Mouse (Mus musculus) ovary, postnatal 10 days (tissue): Measurements from ENCODE around the gene Wdr43.

Source experiments
- DNase-seq: peaks from one replicate; pipeline ENCODE4 v3.0.0; 2022; ENCODE audit warnings: low spot score

Wdr43 gene

DNA sequence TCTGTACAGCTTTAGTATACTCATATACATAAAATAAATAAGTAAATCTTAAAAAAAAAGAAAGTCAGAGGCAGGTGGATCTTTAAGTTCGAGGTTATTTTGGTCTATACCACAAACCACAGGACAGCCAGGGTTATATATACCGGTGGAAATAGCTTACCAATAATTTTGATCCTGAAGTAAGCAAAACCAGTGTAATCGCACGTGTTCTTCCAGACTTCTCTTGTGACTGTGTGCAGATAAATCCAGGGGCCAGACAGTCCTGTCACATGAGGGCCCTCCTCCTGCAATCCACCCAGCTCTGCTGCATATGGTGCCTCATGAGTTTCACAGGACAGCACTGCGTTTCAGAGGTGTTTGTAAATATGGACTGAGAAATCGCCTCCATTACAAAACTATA, 47.8 kb downstream of the Wdr43 start:
- DNase-seq: no peak

DNA sequence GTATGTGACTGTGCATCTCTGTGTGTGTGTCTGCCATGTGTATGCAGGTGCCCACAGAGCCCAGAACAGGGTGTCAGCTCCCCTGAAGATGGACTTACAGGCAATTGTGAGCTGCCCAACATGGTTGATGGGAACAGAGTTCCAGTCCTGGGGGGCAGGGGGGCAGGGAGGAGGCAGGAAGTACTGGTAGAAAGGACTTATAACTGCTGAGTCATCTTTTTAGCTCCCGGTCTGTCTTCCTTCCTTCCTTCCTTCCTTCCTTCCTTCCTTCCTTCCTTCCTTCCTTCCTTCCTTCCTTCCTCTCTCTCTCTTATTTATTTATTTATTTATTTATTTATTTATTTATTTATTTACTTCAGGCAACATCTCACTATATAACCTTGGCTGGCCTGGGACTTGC, 48.5 kb downstream of the Wdr43 start:
- no peak for DNase-seq

DNA sequence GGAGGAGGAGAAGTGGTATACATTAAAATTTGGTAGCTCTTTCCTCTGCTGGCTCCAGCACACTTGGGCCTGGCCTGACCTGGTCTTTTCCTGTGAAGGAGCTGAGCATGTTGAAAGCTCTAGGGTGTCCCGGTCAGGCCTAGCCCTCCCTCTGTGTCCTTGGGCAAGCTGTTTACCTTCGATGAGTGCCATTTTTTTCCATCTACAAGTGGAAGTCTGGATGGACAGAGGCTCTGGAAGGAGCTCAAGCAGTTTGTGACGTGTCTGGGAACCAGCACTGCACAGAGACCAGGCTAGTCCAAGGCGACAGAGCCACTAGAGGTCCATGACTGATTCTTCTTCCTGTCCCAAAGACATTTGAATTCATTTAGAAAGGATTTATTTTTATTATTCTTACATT, 49.5 kb downstream of the Wdr43 start:
- no peak for DNase-seq

DNA sequence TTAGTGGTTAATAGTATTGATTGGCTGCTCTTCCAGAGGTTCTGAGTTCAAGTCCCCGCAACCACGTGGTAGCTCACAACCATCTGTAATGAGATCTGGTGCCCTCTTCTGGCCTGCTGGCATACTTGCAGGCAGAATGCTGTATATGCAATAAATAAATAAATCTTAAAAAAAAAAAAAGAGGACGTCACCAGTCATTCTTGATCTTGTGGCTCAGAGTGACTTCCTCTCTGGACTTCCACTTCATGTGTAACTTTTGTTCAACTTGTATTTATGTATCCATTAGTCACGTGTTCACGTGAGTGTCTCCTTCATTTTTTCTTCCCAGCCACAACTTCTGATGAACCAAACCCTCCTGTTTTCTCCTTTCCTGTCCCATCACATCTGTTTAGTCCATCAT, 53.8 kb downstream of the Wdr43 start:
- DNase-seq: no peak

DNA sequence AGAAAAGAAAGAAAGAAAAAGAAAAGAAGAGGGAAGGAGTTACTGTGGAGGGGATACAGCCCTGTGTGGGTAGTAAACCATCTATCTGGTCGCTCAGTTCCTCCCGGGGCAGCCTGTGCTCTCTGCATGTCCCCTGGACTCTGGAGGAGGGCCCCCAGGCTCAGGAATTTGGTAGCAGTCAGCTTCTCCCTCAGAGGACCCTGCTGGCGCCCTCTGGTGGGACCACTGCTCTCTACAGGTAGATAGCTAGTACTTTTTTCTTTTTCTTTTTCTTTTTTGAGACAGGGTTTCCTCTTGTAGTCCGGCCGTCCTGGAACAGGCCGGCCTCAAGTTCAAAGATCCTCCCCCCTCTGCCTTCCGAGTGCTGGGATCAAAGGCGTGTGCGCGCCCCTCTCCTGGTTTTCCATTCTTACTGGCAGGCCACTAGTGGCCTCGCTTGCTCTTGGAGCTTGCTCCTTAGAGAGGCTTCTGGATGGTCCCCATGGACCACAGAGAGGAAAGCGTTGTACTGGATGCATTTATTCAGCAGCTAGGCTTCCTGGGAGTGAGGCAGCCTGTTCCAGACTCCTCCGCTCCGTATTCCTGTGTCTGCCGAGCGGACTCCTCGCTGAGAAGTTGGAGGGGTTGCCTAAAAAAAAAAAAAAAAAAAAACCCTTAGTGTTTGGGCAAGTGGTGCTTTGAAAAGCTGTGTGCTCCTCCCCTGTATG, 56.3 kb downstream of the Wdr43 start:
- no peak for DNase-seq

DNA sequence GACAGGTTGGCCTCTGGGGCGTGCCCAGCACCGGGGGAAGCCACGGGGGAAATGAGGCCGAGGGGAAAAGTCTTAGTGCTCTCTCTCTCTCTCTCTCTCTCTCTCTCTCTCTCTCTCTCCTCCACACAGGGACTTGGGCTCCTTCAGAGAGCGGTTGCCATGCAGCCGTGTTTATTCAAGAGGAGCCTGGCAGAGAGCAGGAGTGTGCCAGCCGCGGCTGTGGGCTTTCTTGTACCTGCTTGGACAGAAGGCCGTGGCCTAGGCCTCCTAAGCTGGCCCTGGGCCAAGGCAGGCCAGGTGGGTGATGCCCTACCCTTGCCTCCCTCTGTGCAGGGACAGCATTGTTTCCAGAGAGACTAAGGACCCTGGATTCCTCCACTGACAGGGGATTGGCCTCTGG, 57.4 kb downstream of the Wdr43 start, which contains the start of gene Togaram2:
Gene Togaram2, plus strand, starts transcription at position 170 of the 400 bp plus-strand sequence.
- DNase-seq: peak; percentile 9

DNA sequence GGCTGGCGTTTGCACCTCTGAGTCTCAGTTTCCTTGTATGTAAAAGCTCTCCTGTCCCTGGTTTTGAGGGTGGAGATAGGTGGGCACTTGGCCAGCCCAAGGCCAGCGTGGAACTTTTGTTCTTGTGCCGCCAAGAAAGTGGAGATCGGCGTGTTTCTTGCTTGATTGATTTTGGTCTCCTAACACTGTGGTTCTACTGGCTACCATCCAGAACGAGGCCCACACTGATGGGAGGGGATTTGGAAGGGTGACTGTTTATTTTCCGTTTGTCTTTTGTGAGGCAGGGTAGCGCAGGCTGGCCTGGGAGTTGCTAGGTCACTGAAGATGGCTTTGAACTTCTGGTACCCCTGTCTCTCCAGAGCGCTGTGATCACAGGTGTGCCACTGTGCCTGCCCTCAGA, 58.2 kb downstream of the Wdr43 start:
- no peak for DNase-seq

DNA sequence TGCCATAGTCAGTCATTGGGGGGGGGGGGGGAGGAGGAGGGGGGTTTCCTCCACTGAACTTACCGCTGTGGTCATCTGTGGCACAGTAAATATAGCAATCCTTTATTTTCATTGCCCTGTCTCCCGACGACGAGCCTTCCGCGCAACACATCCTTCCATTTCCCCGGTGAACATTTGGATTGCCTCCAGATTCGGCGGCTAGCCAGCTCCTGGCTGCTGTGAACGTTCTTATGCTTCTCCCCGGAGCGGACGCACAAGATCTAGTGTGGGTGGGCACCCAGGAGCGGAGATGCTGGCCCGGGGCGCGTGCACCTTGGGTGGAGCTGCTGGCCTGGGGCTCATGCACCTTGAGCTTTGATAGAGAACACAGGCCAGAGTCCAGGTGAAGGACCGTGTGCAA, 59.2 kb downstream of the Wdr43 start:
- peak; percentile 28 for DNase-seq

DNA sequence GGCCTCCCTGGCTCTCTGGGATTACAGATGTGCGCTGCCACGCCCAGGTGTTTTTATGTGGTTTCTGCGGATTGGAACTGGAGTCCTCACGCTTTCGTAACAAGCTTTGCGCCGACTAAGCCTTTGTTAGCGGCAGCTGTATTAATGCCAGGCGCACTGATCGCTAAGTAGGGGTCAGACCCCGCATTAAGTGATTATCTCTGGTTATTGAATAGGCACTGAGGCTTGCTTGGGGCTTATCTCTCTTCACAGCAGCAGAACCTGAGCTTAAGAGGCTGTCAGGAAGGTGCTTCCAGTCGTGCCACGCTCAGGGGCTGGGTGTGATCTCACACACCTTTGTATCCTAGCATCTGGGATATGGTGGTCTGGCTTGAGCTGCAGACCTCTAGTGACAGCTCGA, 66.0 kb downstream of the Wdr43 start:
- DNase-seq: no peak

DNA sequence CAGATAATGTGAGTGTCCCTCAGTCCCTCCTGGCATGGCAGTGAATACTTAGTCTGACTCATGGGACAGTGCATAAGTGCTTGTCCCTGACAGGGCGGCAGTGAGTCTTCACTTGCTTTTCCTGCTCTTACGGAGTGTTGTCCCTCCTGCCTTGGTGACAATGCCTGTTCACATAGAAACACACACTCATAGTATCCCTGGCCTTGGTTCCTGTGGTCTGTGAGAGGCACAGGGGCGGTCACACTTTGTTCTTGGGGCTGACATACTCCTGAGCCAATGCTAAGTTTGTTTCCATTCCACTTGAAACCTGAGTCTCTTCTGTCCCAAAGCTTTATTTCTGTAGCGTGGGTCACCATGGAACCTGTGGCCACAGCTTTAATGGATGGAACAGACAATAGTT, 66.7 kb downstream of the Wdr43 start:
- DNase-seq: no peak

DNA sequence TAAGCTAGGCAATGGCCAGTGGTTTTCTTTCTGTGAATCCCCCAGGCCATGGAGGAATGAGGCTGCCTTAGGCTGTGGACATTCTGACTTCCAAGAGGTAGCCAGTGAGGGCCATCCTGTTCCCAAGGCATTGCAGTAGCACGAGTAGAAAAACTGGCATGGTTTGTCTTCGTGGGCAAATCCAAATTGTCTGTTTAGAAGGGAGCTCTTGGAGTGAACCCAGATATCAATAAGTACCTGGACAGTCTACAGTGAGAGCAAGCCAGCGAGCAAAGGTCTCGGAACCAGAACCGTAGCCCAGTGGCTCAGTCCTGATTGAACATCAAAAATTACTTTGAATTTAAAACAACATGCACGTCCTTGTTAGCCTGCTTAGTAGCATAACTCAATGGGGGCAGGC, 67.6 kb downstream of the Wdr43 start:
- DNase-seq: no peak

DNA sequence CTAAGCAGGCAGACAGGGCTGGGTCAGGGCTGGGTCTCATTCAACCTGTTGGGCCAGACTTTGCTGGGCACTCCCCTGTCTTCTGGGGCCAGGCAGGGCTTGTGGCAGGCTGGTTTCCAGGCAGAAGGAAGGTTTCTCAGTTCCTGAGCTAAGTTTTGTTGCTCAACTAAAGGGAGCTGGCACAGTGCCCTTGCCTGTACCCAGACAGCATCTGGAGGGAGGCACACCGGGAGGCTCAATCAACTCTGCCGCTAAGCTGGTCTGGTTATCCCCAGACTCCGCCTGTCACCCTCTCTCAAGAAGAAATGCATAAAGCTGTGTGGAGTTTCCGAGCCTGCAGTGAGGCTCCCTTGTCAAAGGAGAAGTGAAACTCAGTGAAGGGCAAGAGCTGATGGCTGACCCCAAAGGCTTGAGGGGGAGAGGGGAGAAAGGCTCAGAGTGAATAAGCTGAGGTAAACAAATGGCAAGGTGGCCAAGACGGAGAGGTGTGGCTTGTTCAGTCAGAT, 68.5 kb downstream of the Wdr43 start:
- no peak for DNase-seq

DNA sequence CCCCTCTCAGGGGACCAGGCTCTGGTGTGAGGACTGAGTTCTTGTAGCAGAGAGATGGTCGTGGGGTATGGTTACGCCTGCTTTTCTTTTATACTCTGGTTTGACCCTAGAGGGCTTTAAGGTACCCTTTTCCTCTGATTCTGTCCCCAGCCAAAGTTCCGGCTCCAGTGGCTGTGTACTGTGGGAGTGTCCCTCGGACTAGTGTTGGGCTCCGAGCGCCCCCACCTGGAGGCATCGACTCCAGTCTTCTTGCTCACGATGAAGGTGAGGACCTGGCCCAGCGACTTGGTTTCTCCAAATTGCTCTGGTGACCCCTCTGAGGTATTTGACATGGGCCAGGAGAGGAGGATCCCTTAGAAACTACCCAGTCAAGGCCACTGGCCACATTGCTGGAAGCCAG, 71.7 kb downstream of the Wdr43 start:
- no peak for DNase-seq

DNA sequence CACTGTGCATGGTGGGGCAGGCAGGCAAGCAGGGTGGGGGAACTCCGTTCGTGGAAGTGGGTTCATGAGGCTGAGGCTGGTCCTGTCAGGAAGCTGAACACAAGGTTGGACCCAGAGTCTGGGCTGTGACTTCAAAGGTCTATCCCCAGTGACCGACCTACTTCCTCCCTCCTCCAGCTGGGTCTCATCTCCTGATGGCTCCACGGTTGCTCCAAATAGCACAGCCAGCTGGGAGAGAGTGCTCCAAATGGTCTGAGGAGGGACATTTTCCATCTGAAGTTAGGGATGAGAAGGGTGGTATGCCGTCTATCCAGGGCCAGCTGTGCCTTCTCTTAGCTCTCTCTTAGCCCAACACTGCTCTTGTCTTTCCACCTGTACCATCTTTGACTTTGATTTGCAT, 74.2 kb downstream of the Wdr43 start:
- DNase-seq: no peak

DNA sequence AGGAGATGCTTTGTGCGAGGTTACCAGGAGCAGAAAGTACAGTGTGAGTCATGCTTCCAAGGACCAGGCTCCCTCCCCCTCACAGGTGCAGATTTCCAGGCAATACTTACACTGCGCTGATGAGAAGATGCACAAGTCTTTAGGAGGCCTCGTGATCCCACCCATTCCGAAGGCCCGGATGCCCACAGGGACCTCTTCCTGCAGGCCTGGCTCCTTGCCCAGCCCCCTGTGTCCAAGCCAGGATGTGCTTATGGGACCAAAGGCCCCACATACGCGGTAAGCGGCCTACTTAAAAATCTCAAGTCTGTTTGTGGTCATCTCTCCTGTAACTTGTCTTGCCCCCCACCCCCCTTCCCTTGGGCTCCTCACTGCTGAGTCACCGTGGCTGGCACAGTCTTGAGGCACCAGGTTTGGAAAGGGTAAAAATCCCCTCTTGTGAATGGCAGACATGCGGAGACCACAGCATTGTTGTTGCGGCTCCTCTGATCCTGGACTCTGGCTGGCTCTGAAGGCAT, 75.7 kb downstream of the Wdr43 start:
- DNase-seq: no peak

DNA sequence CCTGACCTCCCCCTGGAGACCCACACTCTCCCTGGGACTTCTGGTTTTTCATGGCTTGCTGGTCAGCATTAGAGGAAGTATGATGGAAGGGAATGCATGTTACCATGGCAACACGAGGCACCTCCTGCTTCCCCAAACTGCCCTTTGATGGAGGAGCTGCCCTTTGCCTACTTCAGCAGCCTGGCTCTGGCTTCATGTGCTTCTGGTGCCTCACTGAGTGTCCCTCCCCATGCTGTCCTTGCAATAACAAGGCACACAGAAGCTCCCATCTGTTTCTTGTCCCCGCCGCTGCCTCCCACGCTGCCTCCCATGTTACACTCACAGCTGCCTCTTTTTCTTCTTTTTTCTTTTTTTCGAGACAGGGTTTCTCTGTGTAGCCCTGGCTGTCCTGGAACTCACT, 77.6 kb downstream of the Wdr43 start:
- DNase-seq: no peak

DNA sequence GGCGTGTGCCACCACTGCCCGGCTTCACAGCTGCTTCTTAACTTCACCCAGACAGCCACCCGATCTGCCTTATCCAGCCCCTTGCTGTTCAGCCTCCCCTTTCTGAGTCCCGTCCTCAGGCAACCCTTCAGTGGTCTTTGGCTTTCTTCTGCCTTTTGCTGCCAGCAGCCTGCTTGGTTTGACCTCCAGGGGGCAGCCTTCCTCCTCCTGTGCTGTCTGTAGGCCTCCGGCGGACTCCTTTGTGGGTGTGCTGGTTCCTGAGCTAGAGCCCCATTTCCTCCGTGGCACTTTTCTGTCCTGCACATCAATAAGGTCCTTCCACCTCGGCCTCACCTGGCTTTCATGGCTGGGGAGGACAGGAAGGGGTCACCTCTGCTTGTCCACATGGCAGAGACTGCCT, 78.1 kb downstream of the Wdr43 start:
- DNase-seq: no peak

DNA sequence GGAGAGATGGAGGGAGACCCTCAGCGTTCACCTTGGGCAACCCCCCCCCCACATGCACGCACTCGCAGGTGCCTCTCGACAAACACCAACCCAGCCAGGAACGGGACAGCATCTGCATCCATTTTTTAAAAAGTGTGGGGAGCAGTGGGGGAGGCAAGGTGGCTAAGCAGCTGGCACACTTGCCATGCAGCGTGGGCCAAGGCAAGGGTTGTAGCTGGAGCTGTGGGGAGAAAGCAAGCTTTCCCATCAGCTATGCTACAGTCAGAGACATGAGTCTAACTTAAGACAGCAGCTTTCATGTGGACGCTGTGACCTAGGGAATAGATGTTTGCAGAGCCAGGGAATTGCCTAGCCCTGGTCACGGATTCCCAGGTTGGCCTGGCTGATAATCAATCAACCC, 79.5 kb downstream of the Wdr43 start:
- no peak for DNase-seq

DNA sequence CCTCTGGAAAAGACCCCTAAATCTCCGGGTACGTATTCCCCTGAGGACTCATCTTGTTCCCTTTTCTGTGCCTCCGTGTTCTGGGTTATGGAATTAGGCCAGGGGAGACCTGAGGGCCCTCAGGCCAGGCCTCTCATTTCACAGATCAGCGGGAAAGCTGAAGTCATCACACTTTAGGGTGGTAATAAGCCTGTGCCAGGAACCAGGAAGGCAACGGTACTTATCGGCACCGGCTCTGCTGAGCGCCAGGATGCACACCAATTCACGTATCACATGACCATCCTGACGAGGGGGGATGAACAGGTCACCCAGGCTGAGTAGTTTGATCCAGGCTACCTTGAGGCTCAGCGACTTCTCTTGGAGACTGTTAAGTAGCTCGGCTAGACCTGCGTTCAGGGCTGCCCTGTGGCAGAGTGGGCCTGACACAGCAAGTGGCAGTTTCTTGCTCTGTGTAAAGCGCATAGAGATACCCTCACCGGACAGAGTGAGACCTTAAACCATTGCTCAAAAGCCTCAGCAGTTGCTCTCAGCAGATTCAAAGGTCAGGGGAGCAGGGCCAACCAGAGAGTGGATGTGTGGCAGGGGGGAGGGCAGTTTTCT, 80.1 kb downstream of the Wdr43 start:
- DNase-seq: no peak

DNA sequence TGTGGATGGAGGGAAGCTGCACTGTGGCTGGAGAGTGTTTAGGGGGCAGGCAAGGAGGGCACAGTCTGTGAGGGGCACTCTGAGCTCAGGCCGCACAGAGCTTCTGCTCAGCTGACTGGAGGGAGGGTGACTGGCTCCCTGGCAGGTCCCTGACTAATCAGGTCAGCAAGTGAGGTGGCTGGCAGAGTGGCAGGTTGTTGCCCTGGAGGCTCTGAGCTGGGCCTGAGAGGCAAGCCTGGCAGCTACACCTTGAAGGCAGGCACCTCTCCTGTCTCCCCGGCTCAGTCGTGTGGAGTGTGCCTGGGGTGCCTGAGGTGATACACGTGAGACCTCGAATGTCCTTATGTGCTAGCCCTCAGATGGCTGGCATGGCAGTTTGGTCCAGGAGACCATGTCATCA, 80.7 kb downstream of the Wdr43 start:
- no peak for DNase-seq

DNA sequence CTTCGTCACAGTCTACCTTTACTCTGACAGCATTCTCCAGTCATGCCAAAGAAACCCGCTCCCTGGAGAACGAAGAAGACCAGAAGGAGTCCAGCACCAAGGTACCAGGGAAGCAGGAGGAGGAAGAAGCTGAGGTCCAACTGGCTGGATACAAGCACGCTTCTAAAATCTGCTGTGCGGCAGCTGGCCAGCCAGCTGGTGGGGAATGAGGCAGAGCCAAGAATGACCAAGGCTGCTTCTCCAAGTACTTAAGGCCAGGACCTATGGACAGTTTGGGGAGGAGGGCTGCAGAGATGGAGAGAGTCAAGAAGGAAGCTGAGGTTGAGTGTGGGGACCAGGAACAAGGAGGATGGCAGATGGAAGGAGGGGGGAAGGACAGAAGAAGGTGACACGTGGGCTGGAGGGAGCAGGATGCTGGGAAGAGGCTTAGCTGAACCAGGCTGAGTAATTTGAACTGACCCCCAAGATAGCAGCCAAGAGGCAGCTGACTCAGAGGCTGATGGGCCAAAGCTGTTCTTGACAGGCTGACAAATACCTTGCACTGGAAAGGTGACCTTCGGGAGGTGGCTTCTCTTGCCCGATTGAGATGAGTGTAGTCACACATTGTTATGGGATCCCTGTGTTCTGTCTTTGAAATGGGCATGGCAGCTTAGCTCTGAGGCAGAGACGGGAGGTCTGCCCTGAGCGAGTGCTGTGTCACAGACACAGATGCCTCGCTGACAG, 82.4 kb downstream of the Wdr43 start:
- no peak for DNase-seq

DNA sequence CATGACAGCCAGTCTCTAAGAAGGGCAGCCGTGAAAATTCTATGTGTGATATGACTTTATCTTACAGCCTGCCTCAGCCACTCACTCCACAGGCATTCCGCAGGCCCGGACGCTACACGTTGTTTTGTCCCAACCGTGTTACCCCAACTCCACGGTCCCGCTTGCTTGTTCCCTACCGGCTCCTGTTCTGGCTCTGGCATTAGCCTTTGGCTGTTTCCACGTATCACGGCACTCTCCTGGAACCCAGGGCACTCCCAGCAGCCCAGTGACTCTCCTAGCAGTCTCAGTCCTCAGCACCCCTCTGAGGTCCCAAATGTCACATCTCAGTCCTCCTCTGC, 82.9 kb downstream of the Wdr43 start:
- no peak for DNase-seq

DNA sequence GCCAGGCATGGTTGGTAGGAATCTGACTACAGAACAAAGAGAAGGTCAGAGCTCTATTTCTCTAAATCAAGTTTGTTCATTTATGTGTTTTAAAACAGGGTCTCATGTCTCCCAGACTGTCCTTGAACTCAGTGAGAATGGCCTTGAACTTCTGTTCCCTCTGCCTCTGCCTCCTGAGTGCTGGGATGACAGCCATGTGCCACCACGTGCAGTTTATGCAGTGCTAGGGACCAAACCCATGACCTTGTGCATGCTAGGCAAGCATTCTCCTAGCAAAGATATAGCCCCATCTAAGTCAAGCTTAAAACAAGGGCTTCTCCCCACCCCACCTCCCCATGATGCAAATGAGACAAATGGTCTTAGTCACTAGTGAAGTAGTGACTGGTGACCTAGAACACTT, 89.4 kb downstream of the Wdr43 start:
- DNase-seq: no peak
